Mouse (Mus musculus): ENCODE data around the gene Rhbdf2. TPM values are rescaled to one million over a fixed set of nuclear protein-coding genes. Genes with fewer than 3 reads are reported as not detected.

Gene Rhbdf2
- polyA plus RNA-seq, 1 experiment from 2014 or later = 1.4 TPM

Other genes starting within 250 kb of the Rhbdf2 start
- gene Rnf157, start 214.0 kb downstream of the Rhbdf2 start, polyA plus RNA-seq (2015; fragmentation: Nextera tagmentation; extraction: Ambion mirVana) = 53.4 and 55.6 TPM in 2 replicates
- gene Ubald2, start 192.9 kb downstream of the Rhbdf2 start, polyA plus RNA-seq (2015; fragmentation: Nextera tagmentation; extraction: Ambion mirVana) = 58.8 and 59.5 TPM in 2 replicates
- gene Qrich2, start 160.8 kb downstream of the Rhbdf2 start, polyA plus RNA-seq (2015; fragmentation: Nextera tagmentation; extraction: Ambion mirVana) = not detected in 2 replicates
- gene Prpsap1, start 132.8 kb downstream of the Rhbdf2 start, polyA plus RNA-seq (2015; fragmentation: Nextera tagmentation; extraction: Ambion mirVana) = 193 and 201 TPM in 2 replicates
- gene Sphk1, start 96.1 kb downstream of the Rhbdf2 start, polyA plus RNA-seq (2015; fragmentation: Nextera tagmentation; extraction: Ambion mirVana) = 2.2 and 2.4 TPM in 2 replicates
- gene Ube2o, start 45.6 kb downstream of the Rhbdf2 start, polyA plus RNA-seq (2015; fragmentation: Nextera tagmentation; extraction: Ambion mirVana) = 22.4 and 27.3 TPM in 2 replicates
- 0.15 TPM in 1 of 2 replicates, not detected in the other for gene Aanat, start 40.6 kb downstream of the Rhbdf2 start, polyA plus RNA-seq (2015; fragmentation: Nextera tagmentation; extraction: Ambion mirVana)
- gene Prcd, start 26.5 kb upstream of the Rhbdf2 start, polyA plus RNA-seq (2015; fragmentation: Nextera tagmentation; extraction: Ambion mirVana) = 2.0 and 2.4 TPM in 2 replicates
- 15.8 and 16.4 TPM in 2 replicates for gene Cygb, start 27.3 kb upstream of the Rhbdf2 start, polyA plus RNA-seq (2015; fragmentation: Nextera tagmentation; extraction: Ambion mirVana)
- gene St6galnac1, start 148.5 kb upstream of the Rhbdf2 start, polyA plus RNA-seq (2015; fragmentation: Nextera tagmentation; extraction: Ambion mirVana) = not detected in 2 replicates
- 7.6 and 10.7 TPM in 2 replicates for gene Mxra7, start 201.0 kb upstream of the Rhbdf2 start, polyA plus RNA-seq (2015; fragmentation: Nextera tagmentation; extraction: Ambion mirVana)
- 81.9 and 87.5 TPM in 2 replicates for gene Mettl23, start 216.3 kb upstream of the Rhbdf2 start, polyA plus RNA-seq (2015; fragmentation: Nextera tagmentation; extraction: Ambion mirVana)
- gene Jmjd6, start 216.4 kb upstream of the Rhbdf2 start, polyA plus RNA-seq (2015; fragmentation: Nextera tagmentation; extraction: Ambion mirVana) = 76.7 and 78.5 TPM in 2 replicates
- 49.8 and 54.9 TPM in 2 replicates for gene Mfsd11, start 225.4 kb upstream of the Rhbdf2 start, polyA plus RNA-seq (2015; fragmentation: Nextera tagmentation; extraction: Ambion mirVana)
- gene Srsf2, start 226.1 kb upstream of the Rhbdf2 start, polyA plus RNA-seq (2015; fragmentation: Nextera tagmentation; extraction: Ambion mirVana) = 637 and 680 TPM in 2 replicates